Mouse (Mus musculus): ENCODE data around the gene B4galt2. TPM values are rescaled to one million over a fixed set of nuclear protein-coding genes. Genes with fewer than 3 reads are reported as not detected.

The B4galt2 gene
- total RNA-seq, 2 experiments from 2014 or later = not detected

- no peak for ATAC-seq (replicated peaks; ENCODE audit: low FRiP score, low TSS enrichment, poor library complexity, severe bottlenecking)
Measured at GRCm38 (mm10) chr4:117844467-117844866, 38.8 kb downstream of the B4galt2 start.

DNA sequence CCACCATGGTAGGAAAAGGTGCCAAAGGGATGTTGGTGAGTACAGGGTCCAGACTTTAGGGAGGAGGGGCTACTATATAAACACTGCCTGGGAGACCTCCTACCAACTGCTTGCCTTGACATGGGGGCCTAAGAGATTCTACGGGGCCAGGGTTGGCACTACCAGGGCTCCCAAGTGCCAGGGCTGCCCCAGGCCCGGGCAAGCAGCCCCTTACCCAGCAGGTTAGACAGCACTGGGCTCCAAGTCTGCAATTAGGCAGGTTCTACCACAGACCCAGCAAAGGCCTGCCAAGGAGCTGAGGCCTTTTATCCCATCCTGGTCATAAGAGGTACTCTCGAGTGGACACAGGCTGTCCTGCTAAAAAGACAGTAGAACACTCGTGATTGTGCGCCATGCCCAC lies 40.2 kb downstream of the B4galt2 start:
- no peak for ATAC-seq (replicated peaks; ENCODE audit: low FRiP score, low TSS enrichment, poor library complexity, severe bottlenecking)

GRCm38 (mm10) chr4:117841566-117841965 lies 41.7 kb downstream of the B4galt2 start:
- ATAC-seq (replicated peaks; ENCODE audit: low FRiP score, low TSS enrichment, poor library complexity, severe bottlenecking) = no peak

DNA sequence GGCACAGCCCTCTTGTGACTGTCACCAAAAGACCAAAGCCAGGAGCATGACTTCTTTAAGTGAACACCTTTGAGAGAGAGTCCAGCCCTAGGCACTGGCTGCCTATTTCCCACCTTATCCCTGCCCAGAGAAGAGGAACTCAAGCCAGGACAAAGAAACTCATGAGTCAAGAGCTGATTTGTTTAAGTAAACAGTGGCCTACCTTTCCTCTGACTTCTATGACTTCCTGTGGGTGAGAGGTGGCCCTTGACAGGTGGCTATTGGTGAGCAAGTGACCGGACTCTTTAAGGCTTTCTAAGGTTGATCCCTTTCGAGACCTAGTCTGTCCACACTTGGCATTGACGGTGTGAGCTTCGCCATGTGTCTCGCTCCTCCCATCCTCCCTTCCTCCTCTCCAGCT lies 42.5 kb downstream of the B4galt2 start:
- no peak for ATAC-seq (replicated peaks; ENCODE audit: low FRiP score, low TSS enrichment, poor library complexity, severe bottlenecking)

DNA sequence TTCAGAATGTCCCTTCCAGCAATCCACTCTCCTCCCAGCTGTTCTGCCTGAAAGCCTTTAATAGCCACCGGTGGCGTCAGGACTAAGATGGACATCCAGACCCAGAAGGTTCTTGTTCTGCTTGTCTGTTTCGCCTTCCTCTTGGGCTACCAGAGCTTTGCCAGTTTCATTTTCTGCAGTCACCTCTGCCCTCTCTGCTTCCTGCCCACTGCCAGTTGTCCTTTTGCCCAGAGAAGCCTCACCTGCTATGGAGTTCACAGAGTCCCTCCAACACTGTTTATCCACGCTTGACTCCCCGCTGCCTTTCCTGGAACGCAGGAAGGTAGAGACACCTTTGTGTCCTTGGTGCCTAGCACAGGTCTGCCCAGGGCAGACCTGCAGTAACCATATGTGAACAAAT lies 43.9 kb downstream of the B4galt2 start:
- no peak for ATAC-seq (replicated peaks; ENCODE audit: low FRiP score, low TSS enrichment, poor library complexity, severe bottlenecking)

DNA sequence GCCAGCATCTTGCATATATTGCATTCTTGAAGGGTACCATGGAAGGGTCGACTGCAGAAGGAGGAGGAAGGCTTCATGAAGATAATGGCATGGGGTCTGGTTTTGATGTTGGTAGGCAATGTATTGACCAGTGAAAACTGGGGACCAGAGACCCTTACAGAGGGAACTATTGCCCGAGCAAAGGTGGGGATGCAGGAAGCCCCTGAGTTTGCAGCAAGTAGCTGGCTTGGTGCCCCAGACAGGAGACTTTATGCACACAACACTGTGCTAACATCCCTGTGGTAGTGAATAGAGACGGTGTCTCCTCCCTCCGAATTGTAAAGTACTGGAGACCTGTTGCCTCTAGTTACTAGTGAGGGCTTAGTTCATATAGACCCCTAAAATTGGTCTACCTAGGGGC lies 46.0 kb downstream of the B4galt2 start:
- ATAC-seq (replicated peaks; ENCODE audit: low FRiP score, low TSS enrichment, poor library complexity, severe bottlenecking) = no peak

DNA sequence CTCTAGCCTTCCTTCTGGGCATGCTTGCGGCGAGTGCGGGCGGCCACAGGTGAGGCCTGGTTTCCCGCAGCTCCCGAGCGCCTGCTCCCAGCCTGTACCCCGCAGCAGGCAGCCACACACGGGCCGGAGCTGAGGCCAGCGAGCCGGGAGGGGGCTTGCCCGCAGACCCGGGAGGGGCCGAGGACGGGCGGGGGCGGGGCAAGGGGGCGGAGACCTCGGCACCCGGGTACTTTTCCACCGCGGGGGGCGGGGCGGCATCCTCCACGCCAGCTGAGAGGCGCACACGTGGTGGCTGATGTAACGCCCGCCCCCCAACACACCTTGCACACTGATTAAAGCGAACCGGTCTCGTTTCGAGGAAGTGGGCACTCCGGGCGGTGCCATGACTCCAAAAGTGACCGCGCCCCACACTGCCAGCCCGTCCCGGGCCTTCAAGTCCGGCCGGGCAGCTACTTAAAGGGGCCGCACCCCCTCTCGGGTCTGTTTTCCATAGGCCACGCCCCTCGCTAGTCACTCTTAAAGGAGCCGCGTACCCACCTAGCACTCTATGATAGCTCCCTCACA lies 47.0 kb downstream of the B4galt2 start:
- ATAC-seq (replicated peaks; ENCODE audit: low FRiP score, low TSS enrichment, poor library complexity, severe bottlenecking) = peak; percentile 61

DNA sequence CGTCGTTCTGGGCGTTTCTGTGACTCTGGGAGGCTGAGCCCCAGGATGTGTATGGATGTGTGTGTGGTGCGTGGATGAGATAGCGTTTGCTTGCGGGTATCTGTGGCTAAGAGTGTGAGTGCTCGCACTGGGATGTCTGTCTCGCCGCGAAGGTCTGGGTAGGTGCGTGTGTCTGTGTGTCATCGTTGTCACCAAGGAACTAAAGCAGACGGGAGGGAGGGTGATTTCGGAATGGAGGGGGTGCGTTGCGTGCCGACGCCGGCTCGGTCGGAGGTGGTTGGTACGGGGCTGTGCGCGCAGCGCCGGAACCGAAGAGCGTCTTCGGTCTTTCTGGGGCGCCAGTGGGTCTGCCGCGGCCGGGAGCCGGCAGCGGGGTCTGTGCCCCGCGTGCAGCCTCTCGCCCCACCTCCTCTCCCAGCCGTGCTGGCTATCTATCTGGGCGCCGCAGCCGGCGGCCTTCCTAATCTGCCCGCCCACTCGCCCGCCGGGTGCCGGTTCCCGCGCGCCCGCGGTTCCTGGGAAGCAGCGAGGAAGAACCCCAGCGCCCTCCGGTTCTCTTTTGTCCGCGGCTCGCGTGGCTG lies 47.7 kb downstream of the B4galt2 start:
- peak; percentile 31 for ATAC-seq (replicated peaks; ENCODE audit: low FRiP score, low TSS enrichment, poor library complexity, severe bottlenecking)

DNA sequence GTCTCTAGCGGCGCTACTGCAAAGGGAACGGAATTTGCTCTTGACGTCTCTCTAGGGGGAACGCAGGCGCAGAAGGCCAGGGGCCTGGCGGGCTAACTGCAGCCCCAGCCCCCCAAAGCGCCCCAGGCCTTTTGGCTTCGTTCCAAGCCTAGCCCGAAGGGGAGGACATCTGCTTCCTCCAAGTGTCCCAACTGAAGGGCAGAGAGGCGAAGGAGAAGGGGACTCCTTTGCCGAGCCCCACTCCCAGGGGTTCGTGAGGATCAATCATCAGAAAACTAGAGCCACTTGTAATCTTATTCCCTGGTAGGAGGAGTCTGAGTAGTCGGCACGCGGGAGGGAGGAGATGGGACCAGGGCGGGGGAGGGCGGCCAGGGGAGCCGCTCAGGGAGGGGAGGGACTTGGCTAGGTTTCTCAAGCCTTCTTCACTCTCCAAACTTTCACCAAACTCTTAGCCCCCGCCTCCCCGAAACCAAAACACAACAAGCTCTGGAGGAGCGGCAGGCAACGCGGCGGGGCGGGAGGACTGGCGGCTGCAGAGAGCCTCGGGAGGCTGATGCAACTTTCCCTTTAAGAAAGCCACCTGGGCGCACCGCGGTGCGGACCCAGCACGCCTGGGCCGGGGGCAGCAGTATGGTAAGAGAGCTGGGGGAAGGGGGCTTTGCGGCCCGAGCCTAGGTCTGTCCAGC lies 48.3 kb downstream of the B4galt2 start:
- peak; percentile 46 for ATAC-seq (replicated peaks; ENCODE audit: low FRiP score, low TSS enrichment, poor library complexity, severe bottlenecking)

DNA sequence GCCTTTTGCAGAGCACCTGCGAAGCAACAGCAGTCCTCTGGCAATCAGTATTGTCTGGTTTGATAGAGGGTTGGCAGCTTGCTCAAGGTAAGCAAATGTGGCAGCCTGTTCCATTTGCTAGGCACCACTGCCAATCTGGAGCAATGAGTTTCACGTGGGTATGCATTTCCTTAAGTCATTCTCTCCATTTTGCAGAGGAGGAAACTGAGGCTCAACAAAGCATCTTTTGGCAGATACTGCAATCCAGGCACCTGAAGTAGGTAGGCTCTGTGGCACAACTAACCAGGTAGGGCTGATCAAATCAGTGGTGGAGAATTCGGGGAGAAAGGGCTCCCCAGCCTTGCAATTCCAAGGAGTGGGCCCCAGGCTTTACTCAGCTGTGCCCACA lies 48.8 kb downstream of the B4galt2 start, which contains the start of gene Slc6a9:
TSS of gene Slc6a9 (plus strand) at position 50 of the 388 bp plus-strand sequence.
- no peak for ATAC-seq (replicated peaks; ENCODE audit: low FRiP score, low TSS enrichment, poor library complexity, severe bottlenecking)

- ATAC-seq (replicated peaks; ENCODE audit: low FRiP score, low TSS enrichment, poor library complexity, severe bottlenecking) = 0 out of 2 replicates have a peak, but pooled peaks have one; percentile 6
Measured at GRCm38 (mm10) chr4:117831920-117832691, 51.2 kb downstream of the B4galt2 start.

GRCm38 (mm10) chr4:117831499-117831898 lies 51.8 kb downstream of the B4galt2 start:
- ATAC-seq (replicated peaks; ENCODE audit: low FRiP score, low TSS enrichment, poor library complexity, severe bottlenecking) = no peak

DNA sequence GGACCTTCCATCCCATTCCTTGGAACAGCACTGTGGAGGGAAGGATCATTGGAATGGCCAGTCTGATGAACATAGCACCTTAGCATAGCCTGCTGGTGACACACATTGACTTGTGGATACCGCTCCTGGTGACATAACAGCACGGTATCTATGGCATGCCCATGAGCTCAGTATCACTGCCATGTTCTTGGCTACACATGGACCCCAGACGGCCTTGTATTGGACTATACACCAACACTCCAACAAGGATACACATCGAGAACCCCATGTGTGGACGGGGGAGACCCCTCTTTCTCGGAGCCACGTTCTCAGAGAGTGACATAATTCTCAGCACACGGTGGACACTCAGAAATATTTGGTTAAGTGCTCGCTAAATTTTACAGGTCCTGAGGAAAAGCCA lies 52.5 kb downstream of the B4galt2 start:
- no peak for ATAC-seq (replicated peaks; ENCODE audit: low FRiP score, low TSS enrichment, poor library complexity, severe bottlenecking)

DNA sequence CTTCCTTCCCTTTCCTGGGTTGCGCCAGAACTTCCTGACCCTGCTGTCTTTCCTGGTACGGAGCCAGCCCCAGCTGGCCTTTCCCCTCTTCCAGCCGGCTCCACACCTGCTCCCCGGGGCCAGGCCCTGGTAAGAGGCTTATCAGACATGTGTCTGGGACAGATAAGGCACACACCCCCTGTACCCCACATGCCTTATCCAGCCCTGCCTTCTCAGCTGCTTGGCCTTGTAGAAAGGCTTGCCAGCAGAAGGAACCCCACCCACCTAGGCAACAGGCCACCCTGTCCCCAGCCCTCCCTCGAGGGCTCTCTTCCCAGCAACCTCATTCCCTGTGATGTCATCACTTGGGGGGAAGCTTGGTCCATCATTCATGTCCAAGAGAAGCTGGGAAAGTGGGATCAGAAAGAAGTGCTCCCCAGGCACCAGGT lies 53.1 kb downstream of the B4galt2 start:
- ATAC-seq (replicated peaks; ENCODE audit: low FRiP score, low TSS enrichment, poor library complexity, severe bottlenecking) = peak; percentile 88

DNA sequence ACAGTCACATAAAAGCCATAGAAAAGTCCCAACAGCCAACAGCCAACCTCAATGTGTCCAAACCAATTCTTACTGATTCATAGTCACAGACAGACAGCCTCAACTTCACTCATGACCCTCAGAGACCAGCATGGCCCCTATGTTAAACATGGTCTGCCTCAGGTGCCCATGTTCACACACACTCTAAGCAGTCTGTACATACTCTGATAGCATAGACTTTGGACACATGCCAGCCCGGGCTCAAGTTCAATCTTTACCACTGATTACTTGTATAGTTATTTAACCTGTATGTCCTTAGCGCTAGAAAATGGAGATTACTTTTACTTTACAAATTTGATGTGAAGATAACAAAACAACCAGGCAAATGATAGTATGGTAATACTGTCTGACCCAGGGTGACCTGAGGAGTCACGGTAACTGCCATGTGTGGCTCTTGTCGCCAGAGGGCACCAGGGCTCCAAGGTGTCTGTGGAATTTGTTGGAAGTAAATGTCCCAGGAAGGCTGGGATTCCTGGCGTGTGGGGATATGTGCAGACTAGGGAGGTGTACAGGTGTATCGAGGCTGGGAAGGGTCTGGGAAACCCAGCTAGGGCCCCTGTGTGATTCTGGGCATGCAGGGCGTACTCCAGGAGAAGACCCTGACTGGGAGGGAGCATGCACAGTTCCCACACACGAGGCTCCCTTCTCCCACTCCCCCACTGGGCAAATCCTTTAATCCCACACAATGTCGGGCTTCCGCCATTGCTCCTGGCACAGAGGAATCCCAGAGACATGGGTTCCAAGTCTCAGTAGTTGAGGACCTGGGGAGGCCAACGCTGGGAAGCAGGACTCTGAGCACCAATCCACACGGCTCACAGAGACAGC lies 53.8 kb downstream of the B4galt2 start:
- ATAC-seq (replicated peaks; ENCODE audit: low FRiP score, low TSS enrichment, poor library complexity, severe bottlenecking) = peak; percentile 24

DNA sequence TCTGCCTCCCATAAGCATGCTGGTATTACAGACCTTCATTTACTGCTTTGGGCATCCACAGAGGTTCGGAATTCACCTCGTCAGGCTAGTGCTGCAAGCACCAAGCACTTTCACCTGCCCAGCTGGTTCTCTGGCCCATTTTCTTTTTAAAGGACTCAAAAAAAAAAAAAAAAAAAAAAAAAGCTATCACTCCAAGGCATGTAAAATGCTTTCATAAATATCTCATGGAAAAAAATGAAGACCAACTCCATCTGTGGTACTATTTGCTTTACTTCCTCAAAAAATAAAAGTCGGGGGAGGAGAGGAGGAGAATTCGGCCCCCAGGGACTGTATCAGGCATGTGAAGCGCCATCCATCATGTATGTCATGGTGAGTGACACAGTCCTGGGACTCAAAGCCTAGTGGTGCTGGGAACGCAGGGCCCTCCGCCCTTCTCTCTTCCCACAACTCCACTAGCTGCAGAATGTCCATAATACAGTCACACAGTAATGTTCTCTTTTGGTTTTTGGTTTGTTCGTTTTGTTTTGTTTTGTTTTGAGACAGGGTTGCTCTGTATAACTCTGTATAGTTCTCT lies 54.6 kb downstream of the B4galt2 start:
- ATAC-seq (replicated peaks; ENCODE audit: low FRiP score, low TSS enrichment, poor library complexity, severe bottlenecking) = no peak
